Mouse (Mus musculus) heart, postnatal 25 days (tissue): ENCODE results near the gene Prss43. TPM values are rescaled to one million over a fixed set of nuclear protein-coding genes. Genes with fewer than 3 reads are reported as not detected.
A peak's percentile ranks its signal among the peaks of the same experiment; 100 is the strongest.
"Not testable (repeated sequence)": the region's sequence is repeated elsewhere in the genome, so short reads cannot be mapped to it uniquely, and the experiment has no call there.

Experiments
- DNase-seq: peaks from one replicate; pipeline ENCODE4 v3.0.0; 2022; ENCODE audit warnings: low spot score
- intact Hi-C: fragments of 180-260 bp; cut with DNase I; formaldehyde crosslinking; loops from one replicate; pipeline ENCODE4 v1.15.1; 2025
- total RNA-seq, 2 experiments: library from RNA; stranded (reverse); gene quantifications; 2 replicates each; pipeline ENCODE4 v1.2.3; 2021

Prss43 gene
- total RNA-seq = not detected

GRCm38 (mm10) chr9:110826390-110826789, at the start of gene Prss43:
Prss43 (plus strand) TSS chr9:110826690.
- DNase-seq = no peak
- intact Hi-C loops = no loop called here

GRCm38 (mm10) chr9:110778100-110778499, 48.4 kb upstream of the Prss43 start:
- DNase-seq = no peak
- intact Hi-C loops = loop anchor here (5.0 kb wide), 1 partner anchor 46 kb away; no protein-coding TSS in a partner anchor

DNA sequence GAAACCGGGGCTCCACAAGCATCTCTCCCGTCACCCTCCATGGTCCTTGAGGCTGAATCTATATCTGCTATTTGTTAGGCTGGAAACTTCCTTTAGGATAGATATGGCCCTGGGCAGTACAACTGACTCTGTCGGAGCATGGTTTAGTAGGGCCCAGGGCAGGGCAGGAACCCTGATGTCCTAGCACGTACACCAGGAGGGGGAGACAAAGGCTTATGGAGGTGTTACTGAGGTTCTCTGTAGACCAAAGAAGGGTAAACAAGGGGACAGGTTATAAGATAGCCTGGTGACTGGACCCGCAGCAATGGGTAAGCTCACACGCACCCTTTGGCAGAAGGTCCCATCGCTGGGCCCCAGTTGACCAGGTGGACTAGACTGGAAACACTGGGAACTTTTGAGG, 47.9 kb upstream of the Prss43 start:
- intact Hi-C loops = loop anchor here (5.0 kb wide), 1 partner anchor 46 kb away; no protein-coding TSS in a partner anchor
- no peak for DNase-seq

DNA sequence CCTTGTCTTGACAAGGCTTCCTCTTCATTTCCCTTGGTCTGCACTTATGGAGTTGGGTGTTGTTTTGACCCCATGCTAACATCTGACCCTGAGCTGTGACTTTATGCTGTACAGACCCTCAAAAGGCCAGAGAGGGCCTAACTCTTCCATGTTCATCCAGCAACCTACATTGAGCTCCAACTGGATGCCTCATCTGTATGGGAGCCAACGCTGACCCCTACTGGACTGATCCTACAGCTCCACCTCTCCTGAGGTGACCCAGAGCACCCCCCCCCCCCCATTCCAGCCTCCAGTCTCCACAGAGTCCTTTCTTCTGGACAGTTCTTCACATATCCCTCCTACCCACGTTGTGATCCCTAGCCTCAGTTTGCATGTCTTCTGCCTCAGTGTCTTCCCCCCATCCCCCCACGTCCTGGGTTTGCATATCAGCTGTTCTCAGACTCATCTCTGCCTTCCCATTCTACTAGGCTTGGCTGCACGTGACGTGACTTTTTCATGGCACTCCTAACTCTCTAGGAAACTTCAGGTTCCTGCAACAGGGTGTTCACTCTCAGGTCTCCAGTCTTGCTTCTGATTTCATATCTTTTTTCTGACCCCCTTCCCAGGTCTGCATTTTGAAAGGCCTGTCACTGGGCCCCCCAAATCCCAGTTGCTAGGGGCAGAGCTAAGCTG, 47.1 kb upstream of the Prss43 start:
- no peak for DNase-seq
- intact Hi-C loops = loop anchor here (5.0 kb wide), 1 partner anchor 47 kb away; no protein-coding TSS in a partner anchor

- peak; percentile 87 for DNase-seq
- intact Hi-C loops = loop anchor here (1.0 to 10.0 kb wide), 4 partner anchors 65 to 336 kb away; no protein-coding TSS in a partner anchor
These were observed 45.2 kb upstream of the Prss43 start for GRCm38 (mm10) chr9:110781256-110781721.

- intact Hi-C loops = loop anchor here (1.0 to 10.0 kb wide), 6 partner anchors 65 to 371 kb away; no protein-coding TSS in a partner anchor
- peak; percentile 84 for DNase-seq
These were observed 44.8 kb upstream of the Prss43 start for GRCm38 (mm10) chr9:110781731-110782130.

- no peak for DNase-seq
- intact Hi-C loops = loop anchor here (2.0 to 10.0 kb wide), 4 partner anchors 87 to 373 kb away; no protein-coding TSS in a partner anchor
These were observed 42.9 kb upstream of the Prss43 start for GRCm38 (mm10) chr9:110783611-110784010.

DNA sequence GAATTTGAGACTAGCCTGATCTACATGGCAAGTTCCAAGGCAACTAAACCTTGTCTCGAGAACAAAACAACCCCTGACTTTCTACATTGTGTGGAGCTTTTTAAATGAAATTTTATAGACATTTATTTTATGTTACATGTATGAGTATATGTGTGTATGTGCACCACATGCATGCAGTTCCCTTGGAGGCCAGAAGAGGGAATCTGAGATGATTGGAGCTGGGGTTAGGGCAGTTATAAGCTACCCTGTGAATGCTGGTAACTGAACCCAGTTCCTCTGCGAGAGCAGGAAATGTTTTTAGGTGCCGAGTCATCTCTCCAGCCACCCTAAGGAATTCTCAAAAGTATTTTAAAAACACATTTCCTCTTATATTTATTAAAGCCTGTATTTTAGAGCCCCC, 38.3 kb upstream of the Prss43 start:
- intact Hi-C loops = loop anchor here (10.0 kb wide), 1 partner anchor 343 kb away; no protein-coding TSS in a partner anchor
- DNase-seq = no peak

DNA sequence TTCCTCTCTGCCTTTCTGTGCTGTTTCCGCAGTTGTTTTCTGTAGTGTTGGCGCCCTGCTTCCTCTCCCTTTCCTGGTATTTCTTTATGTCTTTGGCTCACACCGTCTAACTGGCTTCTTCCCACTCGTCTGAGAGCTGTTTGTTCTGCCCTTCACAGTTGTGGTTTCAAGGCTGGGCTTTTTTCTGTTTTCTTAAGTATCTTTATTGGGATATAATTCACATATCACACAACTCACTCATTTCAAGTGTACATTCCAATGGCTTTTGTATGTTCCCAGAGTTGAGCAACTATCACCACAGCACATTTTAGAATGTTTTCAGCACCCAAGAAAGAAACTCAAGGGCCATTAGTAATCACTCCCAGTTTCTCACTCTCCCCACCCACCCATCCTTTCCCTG, 36.0 kb upstream of the Prss43 start:
- DNase-seq = no peak
- intact Hi-C loops = no loop called here

DNA sequence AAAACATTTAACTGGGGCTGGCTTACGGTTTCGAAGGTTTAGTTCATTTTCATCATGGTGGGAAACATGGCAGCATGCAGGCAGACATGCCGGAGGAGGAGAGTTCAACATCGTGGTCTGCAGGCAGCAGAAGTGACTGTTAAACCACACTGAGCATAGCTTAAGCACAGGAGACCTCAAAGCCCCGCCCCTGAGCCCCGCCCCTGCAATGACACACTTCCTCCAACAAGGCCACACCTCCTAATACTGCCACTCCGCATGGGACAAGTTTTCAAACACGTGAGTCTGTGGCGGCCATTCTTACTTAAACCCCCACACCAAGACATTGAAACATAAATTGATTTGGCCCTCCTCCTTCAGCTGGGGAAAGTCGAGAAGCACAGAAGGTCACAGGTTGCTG, 29.5 kb upstream of the Prss43 start:
- intact Hi-C loops = no loop called here
- DNase-seq = no peak

DNA sequence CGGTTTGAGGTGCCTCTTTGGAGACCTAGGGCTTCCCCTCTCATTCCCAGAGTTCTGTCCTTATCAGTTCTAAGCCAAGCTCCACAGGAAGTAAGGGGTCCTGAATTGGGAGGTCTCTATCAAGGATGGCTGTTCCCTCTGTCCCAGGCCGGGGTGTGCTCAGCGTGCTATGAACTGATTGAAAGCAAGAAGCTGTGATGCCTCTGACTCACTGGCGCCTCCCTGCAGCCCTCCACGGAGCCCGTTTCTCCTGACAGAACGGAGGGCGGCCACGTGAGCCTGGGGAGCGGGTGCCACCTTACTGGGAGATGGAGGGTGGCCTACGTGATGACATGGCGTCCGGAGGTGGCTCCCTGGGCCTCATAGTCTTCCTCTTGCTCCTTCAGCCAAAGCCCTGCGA, 28.6 kb upstream of the Prss43 start, which contains the start of gene Prss42:
Prss42 (plus strand) TSS at position 301 of the 400 bp plus-strand sequence.
- intact Hi-C loops = no loop called here
- DNase-seq = no peak

DNA sequence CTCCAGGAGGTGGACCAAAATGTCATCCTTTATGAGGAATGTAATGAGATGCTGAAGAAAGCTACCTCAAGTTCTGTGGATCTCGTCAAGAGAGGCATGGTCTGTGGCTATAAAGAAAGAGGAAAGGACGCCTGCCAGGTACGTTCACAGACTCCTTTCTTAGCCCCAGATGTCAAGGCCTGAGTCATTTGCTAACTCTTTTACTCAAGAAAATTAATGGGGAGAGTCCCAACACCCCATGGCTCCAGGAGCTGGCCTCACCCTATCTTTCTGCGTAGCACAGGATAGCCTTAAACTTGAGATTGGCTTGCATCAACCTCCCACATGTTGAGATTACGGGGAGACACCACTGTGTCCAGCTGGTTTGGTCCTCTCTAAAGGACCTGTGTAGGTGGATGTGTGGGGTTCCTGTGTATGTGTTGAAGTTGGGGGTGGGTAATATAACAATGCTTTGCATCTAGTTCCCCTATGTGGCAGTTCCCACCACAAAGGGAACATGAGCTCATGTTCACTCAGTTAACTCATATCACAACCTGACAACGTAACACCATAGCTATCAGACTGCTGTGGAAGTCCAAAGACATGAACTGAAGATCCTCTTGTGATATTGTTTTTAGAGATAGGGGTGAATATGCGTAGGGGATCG, 25.5 kb upstream of the Prss43 start:
- intact Hi-C loops = loop anchor here (5.0 kb wide), 1 partner anchor 51 kb away; no protein-coding TSS in a partner anchor

DNA sequence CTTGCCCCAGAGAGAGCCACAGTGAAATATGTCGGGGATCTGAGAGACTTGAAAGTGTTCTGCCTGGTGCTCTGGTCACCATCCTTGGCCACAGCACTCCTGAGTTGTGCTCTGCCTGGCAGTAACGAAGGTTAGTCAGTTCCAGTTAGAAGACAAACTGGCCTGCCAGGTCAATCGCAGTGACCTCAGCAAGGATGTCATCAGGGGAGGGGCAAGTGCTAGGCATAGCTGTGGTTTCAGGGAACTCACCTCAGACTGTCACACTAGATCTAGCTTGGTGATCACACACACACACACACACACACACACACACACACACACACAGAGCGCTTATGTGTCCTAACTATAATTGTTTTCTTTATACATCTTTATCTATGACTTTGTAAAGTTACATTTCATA, 23.2 kb upstream of the Prss43 start:
- DNase-seq = no peak
- intact Hi-C loops = loop anchor here (5.0 kb wide), 1 partner anchor 49 kb away; no protein-coding TSS in a partner anchor

More for the DNA sequence above, 25.5 kb upstream of the Prss43 start:
- no peak for DNase-seq

DNA sequence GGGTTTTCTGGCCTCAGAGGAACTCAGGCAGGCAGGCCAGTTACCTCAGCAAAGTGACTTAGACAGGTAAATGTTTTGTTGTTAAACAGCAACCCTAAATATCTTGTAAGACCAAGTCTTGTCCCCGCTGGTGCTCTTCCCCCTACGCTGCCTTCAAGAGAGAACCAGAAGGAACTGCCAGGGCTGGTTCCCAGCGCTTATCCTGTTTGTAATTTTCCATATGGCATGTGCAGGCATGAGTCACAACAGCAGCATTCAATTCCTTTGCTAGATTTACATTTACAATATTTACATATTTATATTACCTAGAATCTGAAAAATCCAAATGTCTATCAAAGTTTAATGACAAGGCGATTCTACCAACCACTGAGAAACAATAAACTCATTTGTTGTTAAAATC, 16.4 kb upstream of the Prss43 start:
- DNase-seq = no peak
- intact Hi-C loops = no loop called here

GRCm38 (mm10) chr9:110813789-110814188, 12.7 kb upstream of the Prss43 start, which contains the start of gene Prss44:
Prss44 (plus strand) TSS chr9:110813994.
- no peak for DNase-seq
- intact Hi-C loops = no loop called here

- DNase-seq, intact Hi-C loops: not testable (repeated sequence)
These were observed 5.9 kb upstream of the Prss43 start for GRCm38 (mm10) chr9:110820546-110820945.

DNA sequence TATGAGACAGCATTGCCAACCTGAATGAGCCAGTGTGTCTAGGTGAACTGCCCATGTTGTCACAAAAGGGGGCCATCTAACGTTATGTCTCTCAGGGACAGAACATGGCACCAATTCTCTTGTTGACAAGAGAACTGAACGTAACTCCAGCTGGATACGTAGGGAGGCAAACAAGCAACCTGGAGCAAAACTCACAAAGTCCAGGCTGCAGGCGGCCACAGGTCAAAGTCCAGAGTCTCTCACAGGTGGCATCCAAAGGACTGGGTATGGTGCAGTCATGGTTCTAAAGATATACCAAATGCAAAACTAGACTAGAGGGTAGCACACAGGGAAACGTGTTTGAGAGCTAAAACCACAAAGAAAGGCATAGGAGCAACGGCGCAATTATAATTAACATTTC, 5.1 kb upstream of the Prss43 start:
- intact Hi-C loops = no loop called here
- no peak for DNase-seq

DNA sequence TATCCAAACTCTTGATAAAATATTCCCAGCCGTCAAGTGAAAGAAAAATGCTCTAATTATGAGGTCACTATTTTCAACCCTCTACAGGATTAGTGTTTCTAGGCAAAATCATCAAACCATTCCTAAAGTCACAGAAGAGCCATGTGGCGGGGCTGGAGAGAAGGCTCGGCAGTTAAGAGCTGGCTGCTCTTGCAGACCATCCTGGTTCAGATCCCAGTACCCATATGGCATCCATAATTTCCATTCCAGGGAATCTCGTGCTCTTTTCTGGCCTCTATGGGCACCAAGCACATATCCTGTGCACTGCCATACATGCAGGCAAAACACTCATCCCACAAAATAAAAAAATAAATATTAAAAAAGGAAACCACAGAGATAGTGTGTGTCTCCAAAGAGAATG, 1.1 kb upstream of the Prss43 start:
- no peak for DNase-seq
- intact Hi-C loops = no loop called here

DNA sequence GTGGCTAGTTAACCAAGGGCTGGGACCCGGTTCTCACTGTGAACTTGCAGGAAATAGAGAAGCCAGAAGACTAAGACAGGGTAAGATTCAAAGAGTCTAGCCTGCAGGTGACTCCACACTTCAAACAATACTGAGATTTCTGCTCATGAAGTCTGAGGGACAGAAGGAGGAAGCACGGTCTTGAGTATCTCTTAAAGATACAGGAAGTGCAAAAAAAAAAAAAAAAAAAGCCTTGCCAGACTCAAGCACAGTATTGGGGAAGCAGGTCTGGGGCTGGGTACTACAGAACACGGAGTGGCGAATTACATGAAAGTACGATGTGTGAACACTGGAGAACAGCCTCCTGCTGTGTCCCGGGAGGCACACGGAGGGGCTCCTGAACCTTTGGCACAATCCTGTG, 658 bp upstream of the Prss43 start:
- intact Hi-C loops = no loop called here
- no peak for DNase-seq

DNA sequence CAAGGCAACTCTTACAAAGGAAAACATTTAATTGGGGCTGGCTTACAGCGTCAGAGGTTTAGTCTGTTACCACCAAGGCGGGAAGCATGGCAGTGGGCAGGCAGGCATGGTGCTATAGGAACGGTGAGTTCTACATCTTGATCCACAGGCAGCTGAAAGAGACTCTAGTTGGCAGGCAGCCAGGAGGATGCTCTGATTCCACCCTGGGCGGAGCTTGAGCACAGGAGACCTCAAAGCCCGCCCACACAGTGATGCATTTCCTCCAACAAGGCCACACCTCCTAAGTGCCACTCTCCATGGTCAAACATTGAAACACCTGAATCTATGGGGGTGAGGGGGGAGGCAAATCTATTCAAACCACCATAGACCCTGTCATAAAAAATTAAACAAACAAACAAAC, 6.5 kb downstream of the Prss43 start:
- intact Hi-C loops = no loop called here
- no peak for DNase-seq

GRCm38 (mm10) chr9:110834411-110834810, 7.9 kb downstream of the Prss43 start, which contains the start of gene Prss45:
Prss45 (plus strand) TSS chr9:110834588.
- intact Hi-C loops = no loop called here
- DNase-seq = no peak
